Mouse (Mus musculus) neural tube, embryonic 12.5 days (tissue): ENCODE measurements at regions not wholly inside any gene's neighbourhood (a gene's known extent, or its start where the extent isn't known, plus 50 kb on each side); places are given as distances from the start of the nearest gene placed in this dataset.

Experiments used
- ATAC-seq: fragments of 200-750 bp; cut with Nextera tagmentation; 2 replicates; pipeline ENCODE4 v1.8.0; 2017; ENCODE audit warnings: low read depth, mild to moderate bottlenecking, moderate TSS enrichment, moderate library complexity; ENCODE audit not compliant: low FRiP score
- H3K27ac ChIP-seq: fragments of 300-500 bp; sonication (generic); 2 replicates; pipeline ENCODE4 v1.5.1; 2016
- H3K27me3 ChIP-seq: fragments of 300-500 bp; sonication (generic); replicated peaks from 2 replicates; pipeline ENCODE4 v1.6.1; 2016; ENCODE audit warnings: mild to moderate bottlenecking
- H3K36me3 ChIP-seq: fragments of 300-500 bp; sonication (generic); 2 replicates; pipeline ENCODE4 v1.6.1; 2016; ENCODE audit warnings: mild to moderate bottlenecking
- H3K4me1 ChIP-seq: fragments of 300-500 bp; sonication (generic); 2 replicates; pipeline ENCODE4 v1.6.1; 2016
- H3K4me2 ChIP-seq: fragments of 300-500 bp; sonication (generic); replicated peaks from 2 replicates; pipeline ENCODE4 v1.6.1; 2016; ENCODE audit warnings: mild to moderate bottlenecking
- H3K4me3 ChIP-seq: fragments of 300-500 bp; sonication (generic); 2 replicates; pipeline ENCODE4 v1.5.1; 2016
- H3K9ac ChIP-seq: fragments of 300-500 bp; sonication (generic); 2 replicates; pipeline ENCODE4 v1.6.1; 2016; ENCODE audit warnings: mild to moderate bottlenecking
- H3K9me3 ChIP-seq: fragments of 300-500 bp; sonication (generic); 2 replicates; pipeline ENCODE4 v1.6.1; 2016; ENCODE audit warnings: mild to moderate bottlenecking
- WGBS: fragments of 180-500 bp; shearing (Covaris S2); methylation state at CpG from one replicate; pipeline ENCODE4 v1.1.7; 2016; 5-methylcytosine and 5-hydroxymethylcytosine counted together

DNA sequence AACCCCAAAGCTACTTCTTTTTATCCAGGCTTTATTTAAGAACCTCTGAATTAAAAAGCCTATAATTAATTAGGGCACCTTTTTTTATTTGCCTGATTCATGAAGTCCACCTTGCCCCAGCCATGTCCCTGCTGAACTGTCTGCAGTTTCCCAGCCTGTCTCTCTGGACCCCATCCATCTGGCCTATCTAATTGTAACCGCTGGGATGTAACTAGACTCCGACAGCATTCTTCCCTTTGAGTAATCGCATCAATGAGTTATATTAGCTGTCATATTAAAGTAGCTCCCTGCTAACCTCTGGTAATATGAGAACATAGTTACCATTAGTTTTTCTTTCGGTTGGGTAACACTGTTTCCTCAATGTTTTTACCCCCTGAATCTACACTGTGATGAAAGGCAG lies 182.6 kb upstream of the Veph1 start:
- Histone ChIP-seq H3K4me3 (no peak overlapping the region), H3K9me3 (no peaks in the 10 kb centered on the region), H3K9ac (no peak overlapping the region), H3K36me3 (no peaks in the 10 kb centered on the region), H3K4me2 (no peak overlapping the region), H3K27ac (no peak overlapping the region), H3K4me1 (no peaks in the 10 kb centered on the region), H3K27me3 (no peaks in the 10 kb centered on the region)
- no peak for ATAC-seq
- 62% methylated on average over 4 of the region's 4 CpGs for WGBS

DNA sequence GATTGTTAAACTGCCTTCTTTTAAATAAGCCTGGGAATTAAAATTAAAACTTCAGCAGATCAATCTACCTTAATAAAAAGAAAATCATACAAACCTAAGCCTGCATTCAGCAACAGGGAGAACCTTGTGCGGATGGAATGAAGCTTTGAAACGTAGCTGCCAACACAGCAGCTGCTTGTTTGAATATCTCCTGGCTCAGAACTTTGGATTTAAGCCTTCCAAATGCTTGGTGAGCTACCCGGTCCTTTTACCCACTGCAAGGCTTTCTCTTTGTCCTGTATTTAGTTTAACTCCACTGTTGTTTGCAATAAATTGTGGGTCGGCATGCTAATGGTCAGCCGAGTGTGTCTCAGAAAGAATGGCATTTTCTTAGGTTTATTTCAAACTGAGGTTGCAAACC lies 169.7 kb upstream of the Veph1 start:
- no peaks in the 10 kb centered on the region for H3K9me3 ChIP-seq
- no peak overlapping the region for H3K4me2 ChIP-seq
- no peak overlapping the region for H3K27ac ChIP-seq
- no peak overlapping the region for H3K9ac ChIP-seq
- no peak for ATAC-seq
- no peaks in the 10 kb centered on the region for H3K4me1 ChIP-seq
- H3K27me3 ChIP-seq: no peaks in the 10 kb centered on the region
- no peak overlapping the region for H3K4me3 ChIP-seq
- no peaks in the 10 kb centered on the region for H3K36me3 ChIP-seq
- WGBS: 74% methylated on average over 5 of the region's 5 CpGs

DNA sequence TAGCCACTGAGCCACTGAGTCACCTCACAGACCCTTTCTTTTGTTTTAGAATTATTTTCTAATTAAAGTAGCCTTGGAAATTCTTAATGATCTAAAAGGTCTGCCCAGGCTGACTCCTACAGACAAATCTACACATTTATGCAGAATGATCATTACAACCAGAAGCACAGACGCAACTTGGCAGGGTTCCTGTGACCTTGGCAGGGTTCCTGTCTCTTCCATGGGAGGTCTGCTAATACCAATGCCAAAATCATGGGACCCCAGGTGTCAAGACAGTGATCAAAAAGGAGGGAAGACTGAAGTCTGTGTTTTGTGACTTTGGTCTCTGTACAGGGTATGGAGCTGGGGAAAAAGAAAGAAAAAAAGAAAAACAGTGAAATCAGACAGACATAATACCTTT lies 168.7 kb upstream of the Veph1 start:
- no peaks in the 10 kb centered on the region for H3K27me3 ChIP-seq
- no peaks in the 10 kb centered on the region for H3K9me3 ChIP-seq
- no peak overlapping the region for H3K27ac ChIP-seq
- H3K4me3 ChIP-seq: no peak overlapping the region
- no peak for ATAC-seq
- no peaks in the 10 kb centered on the region for H3K36me3 ChIP-seq
- no peak overlapping the region for H3K4me2 ChIP-seq
- H3K9ac ChIP-seq: no peak overlapping the region
- WGBS: 85% methylated on average over 1 of the region's 1 CpGs
- no peaks in the 10 kb centered on the region for H3K4me1 ChIP-seq

DNA sequence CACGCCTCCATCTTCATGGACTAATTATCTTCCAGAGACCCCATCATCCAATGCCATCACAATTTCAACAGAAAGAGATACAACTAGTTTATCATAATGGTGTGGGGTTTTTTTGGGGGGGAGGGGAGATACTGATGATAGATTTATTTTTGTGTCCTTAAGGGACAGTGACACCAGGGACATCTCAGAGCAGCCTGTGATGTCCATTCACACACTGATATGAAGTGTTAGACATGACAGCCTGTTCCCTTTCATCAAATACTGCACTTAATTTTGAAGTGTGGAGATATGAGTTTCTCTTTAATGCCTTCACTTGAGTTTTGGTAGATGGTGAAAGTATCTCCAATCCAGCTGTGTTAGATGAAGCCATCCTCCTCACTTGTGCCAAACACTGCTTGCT lies 165.7 kb upstream of the Veph1 start:
- 96% methylated on average over 1 of the region's 1 CpGs for WGBS
- no peaks in the 10 kb centered on the region for H3K9me3 ChIP-seq

DNA sequence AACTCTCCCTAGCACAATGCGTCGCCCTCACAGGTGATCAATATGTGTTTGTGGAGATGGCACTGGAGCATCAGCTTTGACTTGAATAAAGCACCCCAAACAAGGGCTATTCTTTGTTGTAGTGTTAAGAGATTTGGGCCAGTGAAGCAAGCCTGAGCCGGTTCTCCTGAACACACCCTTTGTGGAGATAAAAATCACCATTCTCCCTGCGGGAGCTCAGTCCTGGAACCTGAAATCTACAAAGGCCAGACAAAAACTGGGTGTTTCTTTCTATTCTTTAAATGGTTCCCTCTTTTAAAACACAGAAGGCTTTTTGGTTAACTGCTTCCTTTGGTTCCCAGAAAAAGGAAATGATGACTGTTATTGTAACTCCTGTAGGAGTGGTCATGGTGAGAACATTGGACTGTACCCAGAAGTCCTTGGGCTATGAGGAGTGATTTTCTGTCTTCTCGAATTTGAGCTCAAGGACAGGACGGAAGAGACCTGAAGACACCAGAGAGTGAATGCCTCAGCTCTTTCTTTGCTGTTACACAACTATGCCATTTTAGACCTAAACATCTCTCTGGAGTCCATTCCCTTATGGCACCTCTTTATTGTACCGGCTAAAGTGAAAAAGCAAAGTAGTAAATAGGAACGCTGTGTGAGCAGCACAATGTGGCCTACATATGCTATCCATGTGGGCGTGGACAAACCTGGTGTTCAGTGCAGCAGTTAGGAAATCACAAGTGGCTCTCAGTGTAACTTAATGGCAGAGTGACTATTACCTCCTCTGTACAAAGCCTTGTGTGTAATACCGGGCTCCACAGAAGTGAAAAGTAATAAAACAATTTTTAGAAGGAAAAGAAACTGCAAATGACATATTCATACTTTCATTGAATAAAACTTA lies 149.9 kb upstream of the Veph1 start:
- Histone ChIP-seq H3K4me1 (no peaks in the 10 kb centered on the region), H3K4me3 (no peak overlapping the region), H3K36me3 (no peaks in the 10 kb centered on the region), H3K27me3 (no peaks in the 10 kb centered on the region), H3K4me2 (no peak overlapping the region), H3K9ac (no peak overlapping the region), H3K9me3 (no peaks in the 10 kb centered on the region), H3K27ac (no peak overlapping the region)
- ATAC-seq: no peak
- 87% methylated on average over 10 of the region's 10 CpGs for WGBS

More for the DNA sequence above, 165.7 kb upstream of the Veph1 start:
- ATAC-seq: no peak
- Histone ChIP-seq H3K27me3 (no peaks in the 10 kb centered on the region), H3K9ac (no peak overlapping the region), H3K4me3 (no peak overlapping the region), H3K27ac (no peak overlapping the region), H3K36me3 (no peaks in the 10 kb centered on the region), H3K4me1 (no peaks in the 10 kb centered on the region), H3K4me2 (no peak overlapping the region)

DNA sequence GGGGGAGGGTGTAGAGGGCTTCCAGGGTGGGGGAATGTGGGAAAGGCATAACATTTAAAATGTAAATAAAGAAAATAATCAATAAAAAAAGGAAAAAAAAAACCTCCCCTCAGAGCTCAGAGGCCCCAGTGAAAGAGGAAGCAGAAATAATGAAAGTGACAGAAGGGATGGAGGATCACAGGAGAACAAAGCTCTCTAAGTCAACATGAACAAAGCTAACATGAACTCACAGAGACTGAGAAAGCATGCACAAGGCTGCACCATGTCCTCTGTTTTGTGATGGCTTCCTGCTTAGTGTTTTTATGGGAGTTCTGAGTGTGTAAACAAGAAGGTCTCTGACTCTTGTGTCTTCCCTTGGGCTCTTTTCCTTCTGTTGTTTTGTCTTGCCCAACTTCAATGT lies 136.6 kb upstream of the Veph1 start:
- Histone ChIP-seq H3K9me3 (no peaks in the 10 kb centered on the region), H3K36me3 (no peaks in the 10 kb centered on the region), H3K27ac (no peak overlapping the region), H3K9ac (no peak overlapping the region), H3K4me3 (no peak overlapping the region), H3K27me3 (no peaks in the 10 kb centered on the region), H3K4me2 (no peak overlapping the region), H3K4me1 (no peaks in the 10 kb centered on the region)
- ATAC-seq: no peak

DNA sequence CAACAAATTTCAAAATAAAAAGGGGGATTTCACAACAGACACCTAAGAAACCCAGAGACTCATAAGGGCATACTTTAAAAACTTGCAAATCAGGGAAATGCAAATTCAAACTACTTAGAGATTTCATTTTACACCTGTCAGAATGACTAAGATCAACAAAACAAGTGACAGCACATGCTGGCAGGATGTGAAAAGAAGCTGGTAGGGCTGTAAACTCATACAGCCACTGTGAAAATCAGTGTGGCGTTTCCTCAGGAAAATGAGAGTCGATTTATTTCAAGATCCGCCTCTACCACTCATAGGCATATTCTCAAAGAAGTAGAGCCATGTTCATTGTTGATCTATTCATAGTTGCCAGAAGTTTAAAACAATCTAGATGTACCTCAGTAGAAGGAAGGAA lies 133.6 kb upstream of the Veph1 start:
- no peak overlapping the region for H3K4me3 ChIP-seq
- H3K27me3 ChIP-seq: no peaks in the 10 kb centered on the region
- no peaks in the 10 kb centered on the region for H3K4me1 ChIP-seq
- WGBS: 87% methylated on average over 3 of the region's 3 CpGs
- no peak overlapping the region for H3K9ac ChIP-seq
- no peak overlapping the region for H3K27ac ChIP-seq
- H3K9me3 ChIP-seq: no peaks in the 10 kb centered on the region
- no peak for ATAC-seq
- no peaks in the 10 kb centered on the region for H3K36me3 ChIP-seq
- no peak overlapping the region for H3K4me2 ChIP-seq

DNA sequence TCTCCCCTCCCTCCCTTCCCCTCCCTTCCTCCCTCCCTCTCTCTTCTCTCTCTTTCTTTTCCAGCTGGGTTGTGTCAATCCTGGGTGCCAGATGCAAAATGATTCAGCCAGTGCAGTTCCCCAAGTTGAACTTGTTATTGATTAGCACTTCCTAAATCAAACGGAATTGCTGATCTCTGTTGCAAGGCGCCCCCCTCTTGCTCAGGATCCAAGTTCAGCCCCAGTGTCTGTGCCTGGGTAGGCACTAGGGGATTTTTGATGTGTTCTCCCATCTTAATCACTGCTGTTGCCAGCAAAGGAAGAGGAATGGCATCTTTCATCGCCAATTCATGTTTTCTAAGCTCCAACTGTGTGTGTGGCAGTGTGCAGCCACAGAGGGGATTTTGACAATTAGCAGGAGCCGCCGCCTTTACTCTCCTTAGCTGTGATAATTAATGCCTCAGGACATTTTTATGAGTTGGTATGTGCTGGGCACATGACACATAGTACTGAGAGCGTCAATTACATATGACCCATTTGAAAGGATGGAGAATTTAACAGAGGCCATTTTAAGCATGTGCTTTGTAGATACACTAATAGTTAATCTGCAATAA lies 125.9 kb upstream of the Veph1 start:
- H3K36me3 ChIP-seq: no peaks in the 10 kb centered on the region
- WGBS: 37% methylated on average over 6 of the region's 6 CpGs
- no peaks in the 10 kb centered on the region for H3K9me3 ChIP-seq
- ATAC-seq: no peak
- H3K4me3 ChIP-seq: no peak overlapping the region
- H3K9ac ChIP-seq: no peak overlapping the region
- no peak overlapping the region for H3K4me2 ChIP-seq
- peaks cover 3% of the 10 kb centered on the region for H3K4me1 ChIP-seq
- H3K27me3 ChIP-seq: no peaks in the 10 kb centered on the region
- no peak overlapping the region for H3K27ac ChIP-seq

DNA sequence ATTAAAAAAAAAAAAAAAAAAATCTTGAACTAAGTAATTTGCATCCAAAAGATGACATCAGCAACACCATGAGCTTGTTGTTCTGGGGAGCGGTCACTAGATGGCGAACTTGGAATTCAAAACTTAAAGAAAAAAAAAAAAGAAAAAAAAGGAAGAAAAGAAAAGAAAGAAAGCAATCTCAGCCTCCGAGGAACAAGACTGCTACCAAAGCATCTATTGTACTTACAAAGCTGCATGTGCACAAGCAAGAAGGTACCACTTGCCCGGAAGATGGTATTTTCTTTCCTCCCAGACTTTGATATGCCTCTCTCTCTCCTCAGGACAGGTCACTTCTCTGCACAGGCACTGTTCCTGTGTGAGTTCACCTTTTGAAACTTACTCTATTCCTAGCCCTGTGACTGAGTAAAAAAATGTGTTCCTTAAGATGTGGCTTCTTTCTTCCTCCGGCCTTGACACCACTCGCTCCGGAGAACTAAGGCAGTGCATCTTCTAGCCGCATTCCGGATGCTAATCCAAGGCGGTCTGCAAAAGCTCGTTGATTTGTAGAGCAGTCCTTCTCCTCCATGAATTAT lies 114.2 kb upstream of the Veph1 start:
- Histone ChIP-seq H3K9me3 (no peaks in the 10 kb centered on the region), H3K27me3 (no peaks in the 10 kb centered on the region), H3K27ac (no peak overlapping the region), H3K4me2 (peak overlapping the region; percentile 53), H3K4me3 (no peak overlapping the region), H3K9ac (0 out of 2 replicates have a peak overlapping the region, but pooled peaks have one; percentile 29), H3K4me1 (no peaks in the 10 kb centered on the region), H3K36me3 (no peaks in the 10 kb centered on the region)
- WGBS: 32% methylated on average over 11 of the region's 11 CpGs
- ATAC-seq: no peak; the same call in 1 of the 2 replicates

DNA sequence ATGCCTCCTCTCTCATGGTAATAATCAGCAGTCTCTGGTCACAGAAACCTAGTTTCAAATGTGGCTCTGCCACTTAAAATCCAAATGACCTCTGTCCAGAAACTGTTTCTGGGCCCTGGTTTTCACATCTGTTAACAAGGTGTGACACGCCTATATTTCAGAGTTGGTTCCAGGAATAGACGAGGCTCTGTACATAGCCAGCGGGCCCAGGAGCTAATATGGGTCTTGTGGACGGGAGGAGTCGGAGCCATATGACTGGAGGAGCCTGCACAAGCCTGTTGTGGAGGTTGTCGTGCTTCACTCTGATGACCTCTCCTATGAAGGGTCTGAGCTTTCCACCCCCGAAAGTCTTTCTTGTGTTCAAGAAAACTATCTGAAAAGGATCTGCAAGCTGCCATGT lies 112.2 kb upstream of the Veph1 start:
- no peak overlapping the region for H3K4me3 ChIP-seq
- no peak overlapping the region for H3K4me2 ChIP-seq
- H3K9me3 ChIP-seq: no peaks in the 10 kb centered on the region
- H3K27ac ChIP-seq: no peak overlapping the region
- WGBS: 81% methylated on average over 7 of the region's 7 CpGs
- ATAC-seq: no peak
- H3K9ac ChIP-seq: no peak overlapping the region
- no peaks in the 10 kb centered on the region for H3K4me1 ChIP-seq
- H3K36me3 ChIP-seq: no peaks in the 10 kb centered on the region
- no peaks in the 10 kb centered on the region for H3K27me3 ChIP-seq

DNA sequence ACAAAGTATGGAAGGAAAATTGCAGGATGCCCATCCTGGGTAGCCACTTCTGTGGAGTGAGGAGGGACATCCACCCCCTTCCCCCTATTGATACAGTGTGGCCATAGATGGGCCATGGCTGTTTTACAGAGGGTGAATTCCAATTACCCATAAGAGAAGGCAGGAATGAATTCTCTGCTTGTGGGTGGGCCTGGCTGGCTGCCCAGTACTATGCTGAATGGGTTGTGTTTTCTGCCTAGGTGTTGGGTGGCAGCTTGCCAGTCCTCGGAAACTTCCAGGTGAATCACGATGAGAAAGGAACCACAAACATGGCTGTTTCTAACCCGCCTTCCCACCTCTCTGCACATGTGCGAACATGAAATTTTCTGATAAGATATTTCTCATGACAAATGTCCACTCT lies 109.0 kb upstream of the Veph1 start:
- Histone ChIP-seq H3K4me3 (no peak overlapping the region), H3K27ac (no peak overlapping the region), H3K4me1 (no peaks in the 10 kb centered on the region), H3K27me3 (no peaks in the 10 kb centered on the region), H3K4me2 (no peak overlapping the region), H3K9ac (no peak overlapping the region), H3K9me3 (no peaks in the 10 kb centered on the region), H3K36me3 (no peaks in the 10 kb centered on the region)
- no peak for ATAC-seq
- WGBS: 92% methylated on average over 4 of the region's 4 CpGs

DNA sequence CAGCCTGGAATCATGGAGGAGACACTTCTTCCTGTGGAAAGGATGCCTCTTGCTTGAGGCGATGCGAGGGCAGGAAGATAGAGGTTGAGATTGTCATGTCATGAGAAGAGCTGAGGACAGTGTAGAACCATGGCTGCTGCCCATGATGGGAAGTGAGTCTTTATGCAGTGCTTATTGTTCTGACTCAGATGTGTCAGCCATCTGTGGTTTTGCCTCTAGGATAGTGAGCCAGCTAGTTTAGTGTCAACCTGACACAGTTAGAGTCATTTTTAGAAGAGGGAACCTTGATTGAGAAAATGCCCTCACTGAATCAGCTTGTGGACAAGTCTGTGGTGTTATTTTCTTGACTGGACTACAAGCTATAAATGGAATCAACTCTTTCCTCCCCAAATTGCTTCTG lies 107.1 kb upstream of the Veph1 start:
- Histone ChIP-seq H3K4me1 (no peaks in the 10 kb centered on the region), H3K27me3 (no peaks in the 10 kb centered on the region), H3K27ac (no peak overlapping the region), H3K4me3 (no peak overlapping the region), H3K4me2 (no peak overlapping the region), H3K36me3 (no peaks in the 10 kb centered on the region), H3K9me3 (no peaks in the 10 kb centered on the region), H3K9ac (no peak overlapping the region)
- whole genome bisulfite sequencing: 95% methylated on average over 2 of the region's 2 CpGs
- ATAC-seq: no peak
